Mouse (Mus musculus) midbrain, embryonic 14.5 days (tissue): Measurements from ENCODE around the gene Ntsr1. TPM values are rescaled to one million over a fixed set of nuclear protein-coding genes. Genes with fewer than 3 reads are reported as not detected.

ENCODE experiments used
- ATAC-seq: fragments of 200-750 bp; cut with Nextera tagmentation; 2 replicates; pipeline ENCODE4 v1.8.0; 2017; ENCODE audit warnings: moderate number of reproducible peaks, moderate library complexity; ENCODE audit not compliant: low FRiP score, low TSS enrichment
- DNase-seq: peaks from one replicate; pipeline ENCODE4 v3.0.0-alpha.2; 2015
- H3K27ac ChIP-seq: fragments of 300-500 bp; sonication (generic); replicated peaks from 2 replicates; pipeline ENCODE4 v1.5.1; 2014; ENCODE audit warnings: mild to moderate bottlenecking, low read depth, low read length, moderate library complexity
- H3K27me3 ChIP-seq: fragments of 300-500 bp; sonication (generic); 2 replicates; pipeline ENCODE4 v1.6.1; 2014; ENCODE audit warnings: low read length, control low read depth, mixed read lengths; ENCODE audit not compliant: control insufficient read depth, insufficient read depth
- H3K36me3 ChIP-seq: fragments of 300-500 bp; sonication (generic); 2 replicates; pipeline ENCODE4 v1.6.1; 2014; ENCODE audit warnings: low read length, control low read depth; ENCODE audit not compliant: control insufficient read depth, insufficient read depth
- H3K4me1 ChIP-seq: fragments of 300-500 bp; sonication (generic); 2 replicates; pipeline ENCODE4 v1.6.1; 2014; ENCODE audit warnings: mild to moderate bottlenecking, antibody characterized with exemption, low read length, control low read depth; ENCODE audit not compliant: control insufficient read depth, insufficient read depth
- H3K4me2 ChIP-seq: fragments of 300-500 bp; sonication (generic); 2 replicates; pipeline ENCODE4 v1.6.1; 2014; ENCODE audit warnings: mild to moderate bottlenecking, low read length, moderate library complexity
- H3K4me3 ChIP-seq: fragments of 300-500 bp; sonication (generic); replicated peaks from 2 replicates; pipeline ENCODE4 v1.5.1; 2014; ENCODE audit warnings: low read depth, low read length
- H3K9ac ChIP-seq: fragments of 300-500 bp; sonication (generic); replicated peaks from 2 replicates; pipeline ENCODE4 v1.6.1; 2014; ENCODE audit warnings: mild to moderate bottlenecking, low read length, moderate library complexity
- H3K9me3 ChIP-seq: fragments of 300-500 bp; sonication (generic); 2 replicates; pipeline ENCODE4 v1.6.1; 2016; ENCODE audit warnings: low read length, control low read depth, mixed read lengths; ENCODE audit not compliant: control insufficient read depth
- WGBS: fragments of 180-500 bp; shearing (Covaris S2); extraction: QIAGEN DNeasy Blood & Tissue Kit; methylation state at CpG from one replicate; pipeline ENCODE4 v1.1.7; 2014; 5-methylcytosine and 5-hydroxymethylcytosine counted together
- polyA plus RNA-seq: library from polyadenylated mRNA; unstranded; fragments of >200 nt; fragmentation: Nextera tagmentation; extraction: Ambion mirVana; gene quantifications from 2 replicates; pipeline ENCODE4 v1.2.1, GENCODE M21; 2014

Ntsr1 gene
- polyA plus RNA-seq, 1 experiment from 2014 or later: 0.89 TPM

- Histone ChIP-seq H3K9ac (no peak overlapping the region), H3K4me1 (no peaks in the 10 kb centered on the region), H3K9me3 (no peaks in the 10 kb centered on the region), H3K27me3 (no peaks in the 10 kb centered on the region), H3K4me3 (no peak overlapping the region), H3K4me2 (no peak overlapping the region), H3K36me3 (no peaks in the 10 kb centered on the region), H3K27ac (no peak overlapping the region)
- no peak for ATAC-seq
- 89% methylated on average over 3 of the region's 3 CpGs for WGBS
- no peak for DNase-seq
These were observed 56.7 kb downstream of the Ntsr1 start for GRCm38 (mm10) chr2:180556470-180556869.

GRCm38 (mm10) chr2:180560245-180560644 lies 60.5 kb downstream of the Ntsr1 start:
- ATAC-seq (no peak), DNase-seq (no peak)
- Histone ChIP-seq H3K4me3 (no peak overlapping the region), H3K27me3 (no peaks in the 10 kb centered on the region), H3K27ac (no peak overlapping the region), H3K4me1 (0 out of 2 replicates have a peak, but pooled peaks cover 5% of the 10 kb centered on the region), H3K36me3 (no peaks in the 10 kb centered on the region), H3K4me2 (no peak overlapping the region), H3K9me3 (no peaks in the 10 kb centered on the region), H3K9ac (no peak overlapping the region)
- 50% methylated on average over 5 of the region's 5 CpGs for WGBS

GRCm38 (mm10) chr2:180562146-180562545 lies 62.4 kb downstream of the Ntsr1 start:
- DNase-seq: no peak
- no peak overlapping the region for H3K9ac ChIP-seq
- no peaks in the 10 kb centered on the region for H3K9me3 ChIP-seq
- H3K27ac ChIP-seq: no peak overlapping the region
- H3K27me3 ChIP-seq: no peaks in the 10 kb centered on the region
- no peaks in the 10 kb centered on the region for H3K36me3 ChIP-seq
- no peak for ATAC-seq
- H3K4me2 ChIP-seq: no peak overlapping the region
- H3K4me3 ChIP-seq: no peak overlapping the region
- 0 out of 2 replicates have a peak, but pooled peaks cover 5% of the 10 kb centered on the region for H3K4me1 ChIP-seq
- WGBS: 82% methylated on average over 5 of the region's 5 CpGs

- no peaks in the 10 kb centered on the region for H3K36me3 ChIP-seq
- H3K4me3 ChIP-seq: no peak overlapping the region
- no peak overlapping the region for H3K9ac ChIP-seq
- ATAC-seq (no peak), DNase-seq (no peak)
- H3K9me3 ChIP-seq: no peaks in the 10 kb centered on the region
- 0 out of 2 replicates have a peak, but pooled peaks cover 5% of the 10 kb centered on the region for H3K4me1 ChIP-seq
- WGBS: 57% methylated on average over 6 of the region's 6 CpGs
- no peaks in the 10 kb centered on the region for H3K27me3 ChIP-seq
- no peak overlapping the region for H3K27ac ChIP-seq
- H3K4me2 ChIP-seq: no peak overlapping the region
These were observed 63.5 kb downstream of the Ntsr1 start for GRCm38 (mm10) chr2:180563296-180563695.

- Histone ChIP-seq H3K4me2 (no peak overlapping the region), H3K4me1 (0 out of 2 replicates have a peak, but pooled peaks cover 5% of the 10 kb centered on the region), H3K4me3 (no peak overlapping the region), H3K9ac (no peak overlapping the region), H3K9me3 (no peaks in the 10 kb centered on the region), H3K36me3 (no peaks in the 10 kb centered on the region), H3K27ac (no peak overlapping the region), H3K27me3 (no peaks in the 10 kb centered on the region)
- ATAC-seq: no peak
- peak; percentile 15 for DNase-seq
- 36% methylated on average over 5 of the region's 5 CpGs for WGBS
These were observed 64.1 kb downstream of the Ntsr1 start for GRCm38 (mm10) chr2:180563841-180564240.

- H3K4me2 ChIP-seq: no peak overlapping the region
- H3K9me3 ChIP-seq: no peaks in the 10 kb centered on the region
- peaks cover 10% of the 10 kb centered on the region; the same call in 1 of the 2 replicates for H3K4me1 ChIP-seq
- DNase-seq (peak; percentile 76), ATAC-seq (no peak)
- no peak overlapping the region for H3K27ac ChIP-seq
- H3K27me3 ChIP-seq: no peaks in the 10 kb centered on the region
- no peak overlapping the region for H3K9ac ChIP-seq
- H3K4me3 ChIP-seq: no peak overlapping the region
- H3K36me3 ChIP-seq: no peaks in the 10 kb centered on the region
- 38% methylated on average over 13 of the region's 13 CpGs for WGBS
These were observed 66.6 kb downstream of the Ntsr1 start for GRCm38 (mm10) chr2:180566240-180566913.

GRCm38 (mm10) chr2:180569028-180569643 lies 69.4 kb downstream of the Ntsr1 start:
- 50% methylated on average over 3 of the region's 3 CpGs for WGBS
- Histone ChIP-seq H3K36me3 (no peaks in the 10 kb centered on the region), H3K4me2 (no peak overlapping the region), H3K4me3 (no peak overlapping the region), H3K27me3 (no peaks in the 10 kb centered on the region), H3K27ac (no peak overlapping the region), H3K9me3 (no peaks in the 10 kb centered on the region), H3K4me1 (peaks cover 5% of the 10 kb centered on the region; the same call in 1 of the 2 replicates), H3K9ac (no peak overlapping the region)
- DNase-seq: peak; percentile 61
- no peak for ATAC-seq

GRCm38 (mm10) chr2:180576482-180576881 lies 76.7 kb downstream of the Ntsr1 start:
- H3K9ac ChIP-seq: no peak overlapping the region
- H3K4me1 ChIP-seq: no peaks in the 10 kb centered on the region
- no peak overlapping the region for H3K27ac ChIP-seq
- H3K27me3 ChIP-seq: peaks cover 3% of the 10 kb centered on the region; the same call in 1 of the 2 replicates
- DNase-seq: no peak
- ATAC-seq: no peak
- no peak overlapping the region for H3K4me2 ChIP-seq
- H3K36me3 ChIP-seq: no peaks in the 10 kb centered on the region
- H3K9me3 ChIP-seq: no peaks in the 10 kb centered on the region
- H3K4me3 ChIP-seq: no peak overlapping the region
- WGBS: 36% methylated on average over 4 of the region's 4 CpGs

GRCm38 (mm10) chr2:180578686-180579085 lies 78.9 kb downstream of the Ntsr1 start:
- ATAC-seq: peak; percentile 37; the same call in 1 of the 2 replicates
- 9% methylated on average over 3 of the region's 3 CpGs for WGBS
- H3K4me3 ChIP-seq: no peak overlapping the region
- H3K27ac ChIP-seq: no peak overlapping the region
- H3K9me3 ChIP-seq: no peaks in the 10 kb centered on the region
- no peak overlapping the region for H3K4me2 ChIP-seq
- H3K36me3 ChIP-seq: no peaks in the 10 kb centered on the region
- DNase-seq: peak; percentile 91
- H3K27me3 ChIP-seq: peaks cover 3% of the 10 kb centered on the region; the same call in 1 of the 2 replicates
- peaks cover 6% of the 10 kb centered on the region for H3K4me1 ChIP-seq
- no peak overlapping the region for H3K9ac ChIP-seq
